Mouse (Mus musculus): ENCODE measurements at regions not wholly inside any gene's neighbourhood (a gene's known extent, or its start where the extent isn't known, plus 50 kb on each side); places are given as distances from the start of the nearest gene placed in this dataset.

DNA sequence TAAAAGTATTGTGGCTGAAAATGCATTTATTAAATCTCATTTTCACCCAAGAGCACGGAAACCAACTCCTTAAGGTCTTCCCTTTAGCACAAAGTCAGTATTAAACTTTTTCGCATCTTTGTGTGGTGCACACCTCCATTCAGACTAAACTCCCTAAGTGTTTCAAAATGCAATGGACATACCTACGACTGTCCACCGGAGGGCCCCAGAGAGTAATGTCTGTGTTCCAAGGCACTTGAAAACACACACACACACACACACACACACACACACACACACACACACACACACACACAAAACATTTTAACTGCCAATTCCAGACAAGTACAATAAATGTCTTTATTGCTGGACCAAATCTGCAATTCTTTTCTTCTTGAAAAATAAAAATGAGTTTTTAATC, 243.7 kb downstream of the Foxa2 start:
- Histone ChIP-seq H3K9ac (ENCODE audit: low read length) (no peak overlapping the region), H3K4me2 (ENCODE audit: low read depth, low read length) (no peak overlapping the region), H3K27me3 (ENCODE audit: control insufficient read depth, insufficient read depth, low read length) (no peaks in the 10 kb centered on the region), H3K27ac (ENCODE audit: low read length) (no peak overlapping the region), H3K4me1 (ENCODE audit: control insufficient read depth, insufficient read depth, low read length) (no peaks in the 10 kb centered on the region), H3K9me3 (replicated peaks; ENCODE audit: control insufficient read depth, low read length) (no peaks in the 10 kb centered on the region), H3K36me3 (ENCODE audit: control insufficient read depth, insufficient read depth) (no peaks in the 10 kb centered on the region), H3K4me3 (ENCODE audit: low read length) (no peak overlapping the region)
- no peak for ATAC-seq (replicated peaks; ENCODE audit: extremely low read depth, insufficient read depth, low FRiP score)
- 36% methylated on average over 4 of the region's 4 CpGs for WGBS

DNA sequence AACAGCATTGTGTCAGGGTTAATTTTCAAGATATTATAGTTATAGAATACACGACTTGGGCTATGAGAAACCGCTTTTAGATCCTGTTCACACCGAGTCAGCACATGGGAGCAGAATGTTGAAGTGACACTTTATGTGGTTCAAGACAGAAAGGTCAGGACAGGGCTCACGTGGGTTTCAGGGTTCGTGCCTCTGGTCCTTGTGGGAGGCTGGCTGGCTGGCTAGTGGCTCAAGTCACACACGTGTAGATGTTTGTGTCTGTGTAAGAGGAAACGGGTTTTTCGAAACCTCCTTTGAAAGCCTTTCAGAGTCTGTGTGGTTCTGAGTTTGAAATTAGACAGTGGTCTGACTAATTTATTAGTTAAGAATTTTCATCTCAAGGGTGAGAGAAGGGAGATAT, 255.3 kb downstream of the Foxa2 start:
- WGBS = 68% methylated on average over 8 of the region's 8 CpGs

DNA sequence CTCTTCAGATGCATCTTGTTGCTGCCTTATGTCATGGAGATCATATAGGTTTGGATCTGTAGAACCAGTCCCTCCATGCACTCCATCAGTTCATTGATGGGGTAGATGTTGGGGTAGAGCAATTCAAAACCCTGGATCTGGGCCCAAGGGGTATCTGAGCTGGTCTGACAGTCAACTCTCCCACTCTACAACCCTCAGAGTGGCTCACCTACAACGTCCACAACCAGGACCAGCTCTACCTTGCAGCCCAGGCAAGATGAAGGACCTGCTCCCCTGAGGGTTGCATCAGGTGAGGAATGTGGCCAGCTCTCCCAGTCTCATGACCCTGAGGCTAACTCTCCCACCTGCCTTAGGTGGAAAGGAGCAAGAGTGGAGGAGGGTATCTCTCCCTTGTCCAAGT, 256.9 kb downstream of the Foxa2 start:
- Histone ChIP-seq H3K27ac (ENCODE audit: low read length) (no peak overlapping the region), H3K36me3 (ENCODE audit: control insufficient read depth, insufficient read depth) (no peaks in the 10 kb centered on the region), H3K9ac (ENCODE audit: low read length) (no peak overlapping the region), H3K27me3 (ENCODE audit: control insufficient read depth, insufficient read depth, low read length) (no peaks in the 10 kb centered on the region), H3K4me1 (ENCODE audit: control insufficient read depth, insufficient read depth, low read length) (no peaks in the 10 kb centered on the region), H3K9me3 (replicated peaks; ENCODE audit: control insufficient read depth, low read length) (no peaks in the 10 kb centered on the region), H3K4me3 (ENCODE audit: low read length) (no peak overlapping the region), H3K4me2 (ENCODE audit: low read depth, low read length) (no peak overlapping the region)
- 72% methylated on average over 1 of the region's 1 CpGs for WGBS
- no peak for ATAC-seq (replicated peaks; ENCODE audit: extremely low read depth, insufficient read depth, low FRiP score)

More for the DNA sequence above, 255.3 kb downstream of the Foxa2 start:
- no peaks in the 10 kb centered on the region for H3K9me3 ChIP-seq (replicated peaks; ENCODE audit: control insufficient read depth, low read length)
- no peak overlapping the region for H3K27ac ChIP-seq (ENCODE audit: low read length)
- H3K4me1 ChIP-seq (ENCODE audit: control insufficient read depth, insufficient read depth, low read length) = no peaks in the 10 kb centered on the region
- H3K4me3 ChIP-seq (ENCODE audit: low read length) = no peak overlapping the region
- H3K9ac ChIP-seq (ENCODE audit: low read length) = no peak overlapping the region
- ATAC-seq (replicated peaks; ENCODE audit: extremely low read depth, insufficient read depth, low FRiP score) = no peak
- no peak overlapping the region for H3K4me2 ChIP-seq (ENCODE audit: low read depth, low read length)
- no peaks in the 10 kb centered on the region for H3K27me3 ChIP-seq (ENCODE audit: control insufficient read depth, insufficient read depth, low read length)
- H3K36me3 ChIP-seq (ENCODE audit: control insufficient read depth, insufficient read depth) = no peaks in the 10 kb centered on the region

DNA sequence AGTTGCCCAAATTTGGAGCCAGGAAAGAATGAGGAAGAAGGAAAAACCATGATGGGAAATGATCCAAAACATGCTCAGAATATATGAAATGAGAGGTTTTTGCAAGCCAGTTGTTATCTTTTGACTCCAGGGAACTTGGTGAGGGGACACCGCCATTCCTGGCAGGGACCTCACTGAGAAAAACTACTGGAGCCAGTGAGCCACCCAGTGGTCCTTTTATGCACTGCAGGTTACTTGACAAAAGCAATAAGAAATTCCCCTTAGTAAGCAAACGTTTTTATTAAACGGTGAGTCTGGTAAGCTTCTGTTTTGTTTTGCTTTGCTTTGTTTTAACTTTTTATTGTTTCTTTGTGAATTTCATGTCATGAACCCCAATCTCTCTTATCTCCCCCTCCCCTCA, 257.5 kb downstream of the Foxa2 start:
- Histone ChIP-seq H3K4me1 (ENCODE audit: control insufficient read depth, insufficient read depth, low read length) (no peaks in the 10 kb centered on the region), H3K27ac (ENCODE audit: low read length) (no peak overlapping the region), H3K4me3 (ENCODE audit: low read length) (no peak overlapping the region), H3K9ac (ENCODE audit: low read length) (no peak overlapping the region), H3K4me2 (ENCODE audit: low read depth, low read length) (no peak overlapping the region), H3K9me3 (replicated peaks; ENCODE audit: control insufficient read depth, low read length) (no peaks in the 10 kb centered on the region), H3K27me3 (ENCODE audit: control insufficient read depth, insufficient read depth, low read length) (no peaks in the 10 kb centered on the region), H3K36me3 (ENCODE audit: control insufficient read depth, insufficient read depth) (no peaks in the 10 kb centered on the region)
- no peak for ATAC-seq (replicated peaks; ENCODE audit: extremely low read depth, insufficient read depth, low FRiP score)
- 5% methylated on average over 3 of the region's 3 CpGs for WGBS

DNA sequence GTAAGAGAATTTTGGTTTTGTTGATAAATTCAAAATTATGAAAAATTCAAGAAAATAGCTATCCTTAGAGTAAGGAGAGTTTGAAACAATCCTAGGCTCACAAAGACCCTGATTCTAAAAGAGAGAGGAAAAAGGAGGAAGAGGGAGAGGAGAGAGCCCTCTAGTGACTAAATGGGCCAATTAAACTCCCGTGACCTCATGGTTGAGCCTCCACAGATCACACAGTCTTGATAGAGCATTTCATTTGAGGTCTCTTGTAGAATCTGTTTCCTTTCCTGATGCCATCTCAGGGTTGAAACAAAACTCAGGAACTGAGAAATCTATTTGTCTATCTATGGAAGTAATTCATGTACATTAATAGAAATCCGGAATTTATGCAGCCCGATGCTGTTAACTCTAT, 258.8 kb downstream of the Foxa2 start:
- H3K9ac ChIP-seq (ENCODE audit: low read length) = no peak overlapping the region
- H3K4me1 ChIP-seq (ENCODE audit: control insufficient read depth, insufficient read depth, low read length) = no peaks in the 10 kb centered on the region
- 73% methylated on average over 3 of the region's 3 CpGs for WGBS
- no peak for ATAC-seq (replicated peaks; ENCODE audit: extremely low read depth, insufficient read depth, low FRiP score)
- H3K27ac ChIP-seq (ENCODE audit: low read length) = no peak overlapping the region
- no peak overlapping the region for H3K4me2 ChIP-seq (ENCODE audit: low read depth, low read length)
- H3K9me3 ChIP-seq (replicated peaks; ENCODE audit: control insufficient read depth, low read length) = no peaks in the 10 kb centered on the region
- no peaks in the 10 kb centered on the region for H3K36me3 ChIP-seq (ENCODE audit: control insufficient read depth, insufficient read depth)
- H3K4me3 ChIP-seq (ENCODE audit: low read length) = no peak overlapping the region
- H3K27me3 ChIP-seq (ENCODE audit: control insufficient read depth, insufficient read depth, low read length) = no peaks in the 10 kb centered on the region

DNA sequence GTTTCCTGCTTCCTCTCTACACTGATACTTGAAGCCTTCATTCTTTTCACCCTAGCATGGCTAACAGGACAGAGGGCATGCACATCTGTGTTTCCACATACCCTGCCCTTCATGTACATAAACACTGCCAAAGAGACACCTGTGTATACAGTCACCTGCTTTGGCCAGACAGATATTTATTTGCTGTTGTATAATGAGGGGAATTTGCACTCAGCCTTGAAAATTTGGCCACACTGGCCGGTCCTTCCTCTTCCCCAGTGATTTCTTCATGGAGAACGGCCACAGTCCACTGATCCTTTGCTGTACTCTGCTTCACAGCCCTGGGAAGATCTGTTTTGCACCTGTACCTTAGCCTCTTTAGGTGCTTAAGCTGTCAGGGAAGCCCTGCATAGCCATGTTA, 264.3 kb downstream of the Foxa2 start:
- no peak overlapping the region for H3K27ac ChIP-seq (ENCODE audit: low read length)
- no peak for ATAC-seq (replicated peaks; ENCODE audit: extremely low read depth, insufficient read depth, low FRiP score)
- H3K4me1 ChIP-seq (ENCODE audit: control insufficient read depth, insufficient read depth, low read length) = no peaks in the 10 kb centered on the region
- H3K36me3 ChIP-seq (ENCODE audit: control insufficient read depth, insufficient read depth) = no peaks in the 10 kb centered on the region
- no peaks in the 10 kb centered on the region for H3K9me3 ChIP-seq (replicated peaks; ENCODE audit: control insufficient read depth, low read length)
- no peaks in the 10 kb centered on the region for H3K27me3 ChIP-seq (ENCODE audit: control insufficient read depth, insufficient read depth, low read length)
- WGBS = 79% methylated on average over 2 of the region's 2 CpGs
- H3K9ac ChIP-seq (ENCODE audit: low read length) = no peak overlapping the region
- no peak overlapping the region for H3K4me3 ChIP-seq (ENCODE audit: low read length)
- H3K4me2 ChIP-seq (ENCODE audit: low read depth, low read length) = no peak overlapping the region

DNA sequence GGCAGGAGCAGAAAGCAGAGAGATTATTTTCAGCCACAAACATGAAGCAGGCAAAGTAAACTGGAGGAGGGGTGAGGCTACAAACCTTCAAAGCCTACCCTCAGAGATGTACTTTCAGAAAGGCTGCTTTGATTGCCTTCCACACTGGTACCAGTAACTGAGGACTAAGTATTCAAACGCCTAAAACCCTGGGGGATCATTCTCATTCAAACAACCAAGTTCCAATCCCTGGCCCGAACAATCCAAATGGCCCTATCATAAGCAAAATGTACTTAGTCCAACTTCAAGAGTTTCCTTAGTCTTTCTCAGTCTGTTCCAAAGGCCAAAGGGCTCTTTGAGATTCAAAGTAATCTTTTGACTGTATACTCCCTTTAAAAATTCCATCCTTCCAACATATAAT, 270.5 kb downstream of the Foxa2 start:
- H3K27ac ChIP-seq (ENCODE audit: low read length) = no peak overlapping the region
- H3K27me3 ChIP-seq (ENCODE audit: control insufficient read depth, insufficient read depth, low read length) = no peaks in the 10 kb centered on the region
- ATAC-seq (replicated peaks; ENCODE audit: extremely low read depth, insufficient read depth, low FRiP score) = no peak
- H3K36me3 ChIP-seq (ENCODE audit: control insufficient read depth, insufficient read depth) = no peaks in the 10 kb centered on the region
- H3K4me3 ChIP-seq (ENCODE audit: low read length) = no peak overlapping the region
- 56% methylated on average over 2 of the region's 2 CpGs for WGBS
- H3K4me2 ChIP-seq (ENCODE audit: low read depth, low read length) = no peak overlapping the region
- H3K4me1 ChIP-seq (ENCODE audit: control insufficient read depth, insufficient read depth, low read length) = no peaks in the 10 kb centered on the region
- no peaks in the 10 kb centered on the region for H3K9me3 ChIP-seq (replicated peaks; ENCODE audit: control insufficient read depth, low read length)
- no peak overlapping the region for H3K9ac ChIP-seq (ENCODE audit: low read length)

DNA sequence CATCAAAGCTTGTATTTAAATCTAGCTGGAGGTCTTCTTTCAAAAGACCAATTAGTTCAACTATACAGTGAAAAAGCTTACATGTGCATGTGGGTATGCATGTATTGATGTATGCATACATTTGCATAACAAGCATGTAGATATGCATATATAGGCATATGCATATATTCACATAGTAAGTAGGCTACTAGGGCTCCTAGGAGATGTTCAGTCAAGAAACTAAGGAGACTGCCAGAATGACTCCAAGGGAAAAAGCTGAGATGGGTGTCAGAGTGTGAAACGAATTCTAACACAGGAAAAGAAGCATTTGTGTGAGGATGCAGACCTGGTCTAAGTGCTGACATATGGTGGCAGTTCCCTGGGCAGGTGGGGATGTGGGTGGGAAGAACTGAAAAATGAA, 274.2 kb downstream of the Foxa2 start:
- Histone ChIP-seq H3K27ac (ENCODE audit: low read length) (no peak overlapping the region), H3K4me2 (ENCODE audit: low read depth, low read length) (no peak overlapping the region), H3K27me3 (ENCODE audit: control insufficient read depth, insufficient read depth, low read length) (no peaks in the 10 kb centered on the region), H3K9me3 (replicated peaks; ENCODE audit: control insufficient read depth, low read length) (no peaks in the 10 kb centered on the region), H3K4me3 (ENCODE audit: low read length) (no peak overlapping the region), H3K9ac (ENCODE audit: low read length) (no peak overlapping the region), H3K4me1 (ENCODE audit: control insufficient read depth, insufficient read depth, low read length) (no peaks in the 10 kb centered on the region), H3K36me3 (ENCODE audit: control insufficient read depth, insufficient read depth) (no peaks in the 10 kb centered on the region)
- ATAC-seq (replicated peaks; ENCODE audit: extremely low read depth, insufficient read depth, low FRiP score) = no peak
- 29% methylated on average over 1 of the region's 1 CpGs for WGBS

DNA sequence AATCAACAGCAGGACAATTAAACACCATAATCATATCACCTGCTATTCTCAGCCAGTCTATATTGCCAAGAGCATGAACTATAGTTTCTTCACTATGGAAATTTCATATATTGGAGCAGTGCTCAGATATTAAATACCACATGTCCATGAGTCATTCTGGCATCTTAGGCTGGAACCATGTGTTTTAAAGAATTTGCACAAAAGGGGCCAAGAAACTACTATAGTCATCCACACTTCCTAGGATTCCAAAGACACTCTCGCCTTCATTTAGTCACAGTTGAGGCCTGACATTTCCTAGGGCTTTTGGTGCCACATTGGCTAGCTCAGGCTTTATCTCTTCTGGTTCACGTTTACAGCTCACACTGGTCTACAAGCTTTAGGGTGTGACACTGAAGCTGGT, 293.7 kb downstream of the Foxa2 start:
- H3K9me3 ChIP-seq (replicated peaks; ENCODE audit: control insufficient read depth, low read length) = no peaks in the 10 kb centered on the region
- no peak overlapping the region for H3K4me3 ChIP-seq (ENCODE audit: low read length)
- H3K4me2 ChIP-seq (ENCODE audit: low read depth, low read length) = no peak overlapping the region
- no peak overlapping the region for H3K9ac ChIP-seq (ENCODE audit: low read length)
- H3K27ac ChIP-seq (ENCODE audit: low read length) = no peak overlapping the region
- WGBS = 46% methylated on average over 2 of the region's 2 CpGs
- H3K36me3 ChIP-seq (ENCODE audit: control insufficient read depth, insufficient read depth) = no peaks in the 10 kb centered on the region
- H3K27me3 ChIP-seq (ENCODE audit: control insufficient read depth, insufficient read depth, low read length) = no peaks in the 10 kb centered on the region
- no peak for ATAC-seq (replicated peaks; ENCODE audit: extremely low read depth, insufficient read depth, low FRiP score)
- no peaks in the 10 kb centered on the region for H3K4me1 ChIP-seq (ENCODE audit: control insufficient read depth, insufficient read depth, low read length)

DNA sequence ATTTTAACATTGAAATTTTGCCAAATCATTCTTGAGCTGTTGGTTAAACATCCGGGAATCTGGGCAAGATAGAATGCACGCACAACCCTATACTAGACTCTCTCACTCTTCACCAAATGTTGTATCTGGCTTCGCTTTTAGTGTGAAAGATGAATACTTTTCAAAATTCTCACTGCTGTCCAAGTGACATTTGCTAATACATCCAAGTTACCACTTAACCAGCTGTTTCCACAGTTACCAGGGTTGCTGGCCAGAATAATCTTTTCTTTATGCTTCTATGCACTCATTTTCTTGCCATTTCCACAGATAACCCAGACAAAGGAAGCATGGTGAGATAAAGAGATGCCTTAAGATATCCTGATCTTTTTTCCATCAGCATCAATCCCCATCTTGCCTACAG, 294.9 kb downstream of the Foxa2 start:
- H3K9me3 ChIP-seq (replicated peaks; ENCODE audit: control insufficient read depth, low read length) = no peaks in the 10 kb centered on the region
- no peak overlapping the region for H3K27ac ChIP-seq (ENCODE audit: low read length)
- WGBS = 77% methylated on average over 3 of the region's 3 CpGs

More for the DNA sequence above, 294.9 kb downstream of the Foxa2 start:
- no peaks in the 10 kb centered on the region for H3K4me1 ChIP-seq (ENCODE audit: control insufficient read depth, insufficient read depth, low read length)
- H3K4me2 ChIP-seq (ENCODE audit: low read depth, low read length) = no peak overlapping the region
- H3K4me3 ChIP-seq (ENCODE audit: low read length) = no peak overlapping the region
- H3K9ac ChIP-seq (ENCODE audit: low read length) = no peak overlapping the region
- no peaks in the 10 kb centered on the region for H3K36me3 ChIP-seq (ENCODE audit: control insufficient read depth, insufficient read depth)
- ATAC-seq (replicated peaks; ENCODE audit: extremely low read depth, insufficient read depth, low FRiP score) = no peak
- no peaks in the 10 kb centered on the region for H3K27me3 ChIP-seq (ENCODE audit: control insufficient read depth, insufficient read depth, low read length)

All from heart, embryonic 16.5 days (tissue).